Mouse (Mus musculus) adrenal gland, postnatal 10 days (tissue): ENCODE data around the gene Igsf9b. TPM values are rescaled to one million over a fixed set of nuclear protein-coding genes. Genes with fewer than 3 reads are reported as not detected.

Source experiments
- DNase-seq: peaks from one replicate; pipeline ENCODE4 v3.0.0; 2021; ENCODE audit warnings: mixed read lengths
- total RNA-seq, 2 experiments: library from RNA; stranded (reverse); gene quantifications; 2 replicates each; pipeline ENCODE4 v1.2.3; 2021

Gene Igsf9b
- total RNA-seq, 2 experiments from 2014 or later, result 3.6 to 6.8 TPM

DNA sequence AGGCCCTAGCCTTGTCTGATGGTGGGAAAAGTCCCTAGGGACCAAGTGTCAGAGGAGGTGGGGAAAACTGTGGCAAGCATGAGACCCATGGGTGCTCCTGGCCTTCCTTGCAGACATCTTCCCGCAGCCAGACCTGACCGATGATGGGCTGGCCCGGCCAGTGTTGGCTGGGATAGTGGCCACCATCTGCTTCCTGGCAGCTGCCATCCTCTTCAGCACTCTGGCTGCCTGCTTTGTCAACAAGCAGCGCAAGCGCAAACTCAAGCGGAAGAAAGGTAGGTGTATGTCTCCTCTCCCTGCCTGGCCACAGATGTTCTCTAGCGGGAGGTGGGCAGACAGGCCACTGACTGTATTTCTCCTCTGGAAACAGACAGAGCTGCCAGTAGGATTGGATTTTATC, 32.5 kb downstream of the Igsf9b start:
- no peak for DNase-seq

DNA sequence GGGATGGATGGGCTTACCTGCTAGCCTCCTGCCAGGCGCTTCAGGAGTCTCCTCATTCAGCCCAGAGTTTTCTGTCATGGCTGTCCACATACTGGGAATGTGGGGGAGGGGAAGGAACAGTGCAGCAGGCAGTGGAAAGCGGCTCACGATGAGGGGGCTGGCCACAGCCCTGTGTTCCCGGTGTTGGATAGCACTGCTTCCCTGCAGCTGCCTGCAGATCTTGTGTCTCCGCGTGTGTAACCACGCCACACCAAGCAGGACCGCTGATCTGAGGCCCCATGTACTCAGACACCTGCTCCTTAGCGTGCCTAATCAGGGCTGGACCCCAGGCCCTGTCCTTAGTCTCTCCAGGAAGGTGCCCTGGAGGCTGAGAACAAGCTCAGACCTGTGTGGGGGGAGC, 35.9 kb downstream of the Igsf9b start:
- DNase-seq, result no peak

- DNase-seq, result no peak
Observed at GRCm38 (mm10) chr9:27336962-27337636, 38.1 kb downstream of the Igsf9b start.

DNA sequence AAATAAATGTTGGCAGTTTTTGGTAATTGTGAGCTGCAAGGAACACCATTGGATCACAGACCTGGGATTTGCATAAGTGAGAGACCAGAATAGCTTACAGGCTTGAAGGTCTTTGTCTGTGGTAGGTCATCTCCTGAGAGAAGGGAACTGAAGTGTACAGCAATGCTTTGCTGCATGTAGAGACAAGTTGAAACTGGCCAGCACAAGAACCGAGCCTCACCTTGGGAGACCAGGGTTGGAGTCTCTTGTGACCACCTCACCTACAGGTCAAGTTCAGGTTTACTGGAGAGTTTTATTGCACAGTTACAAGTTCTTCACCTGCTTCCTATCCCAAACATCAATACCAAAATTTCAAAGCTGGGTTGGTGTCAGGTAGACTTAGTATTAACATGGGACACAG, 40.2 kb downstream of the Igsf9b start:
- DNase-seq, result no peak

DNA sequence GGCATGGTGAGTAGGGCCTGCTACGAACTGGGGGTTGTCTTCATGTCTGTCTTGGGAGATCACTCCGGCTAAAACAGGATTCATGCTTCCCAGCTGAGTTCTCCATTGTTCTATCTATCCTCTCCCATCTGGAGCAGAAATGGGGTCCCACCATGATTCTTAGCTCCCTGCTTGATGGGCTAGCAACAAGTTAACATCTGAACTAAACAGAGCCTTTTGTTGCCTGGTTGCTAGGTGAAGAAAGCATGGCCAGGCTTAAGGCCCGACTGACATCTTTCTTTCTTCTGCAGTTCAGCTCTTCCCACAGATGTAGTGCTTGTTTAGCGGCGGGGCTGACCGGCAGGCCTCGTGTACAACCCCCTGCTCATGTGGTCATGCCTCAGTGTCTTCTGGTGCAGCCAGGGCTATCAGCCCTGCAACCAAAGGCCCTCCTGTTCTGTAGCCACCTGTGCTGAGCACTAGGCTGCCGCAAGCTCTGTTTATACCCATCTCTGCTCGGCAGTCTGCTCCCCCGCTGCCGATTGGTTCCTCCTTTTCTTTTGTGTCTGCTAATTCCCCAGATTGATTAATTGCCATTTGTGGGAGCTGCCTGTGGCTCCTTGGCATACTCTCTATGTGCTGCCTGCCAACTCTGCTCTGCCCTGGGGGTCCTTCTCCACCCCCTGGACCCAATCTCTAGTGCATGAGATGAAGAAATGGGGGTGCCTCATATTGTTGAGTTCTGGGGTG, 47.7 kb downstream of the Igsf9b start:
- no peak for DNase-seq

DNA sequence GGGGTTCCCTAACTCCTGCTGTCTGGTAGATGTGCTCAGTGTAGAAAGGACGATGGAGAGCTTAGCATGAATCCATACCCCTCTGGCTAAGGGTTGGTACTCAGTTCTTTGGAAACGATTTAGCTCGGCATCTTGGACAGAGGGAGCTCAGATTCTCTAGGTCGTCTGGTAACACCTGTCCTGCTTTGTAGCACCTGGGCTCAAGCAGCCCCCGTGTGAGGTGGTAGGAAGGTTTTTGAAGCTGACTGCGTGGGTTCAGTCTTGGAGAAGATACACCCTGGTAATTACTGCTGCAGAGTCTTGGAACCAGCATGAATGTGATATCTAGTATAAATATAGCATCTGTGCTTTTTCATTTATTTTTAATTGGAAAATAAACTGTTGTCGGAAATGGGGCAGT, 54.1 kb downstream of the Igsf9b start:
- no peak for DNase-seq

- no peak for DNase-seq
Observed at GRCm38 (mm10) chr9:27357893-27358292, 58.9 kb downstream of the Igsf9b start.

GRCm38 (mm10) chr9:27367231-27367630, 68.2 kb downstream of the Igsf9b start:
- no peak for DNase-seq

DNA sequence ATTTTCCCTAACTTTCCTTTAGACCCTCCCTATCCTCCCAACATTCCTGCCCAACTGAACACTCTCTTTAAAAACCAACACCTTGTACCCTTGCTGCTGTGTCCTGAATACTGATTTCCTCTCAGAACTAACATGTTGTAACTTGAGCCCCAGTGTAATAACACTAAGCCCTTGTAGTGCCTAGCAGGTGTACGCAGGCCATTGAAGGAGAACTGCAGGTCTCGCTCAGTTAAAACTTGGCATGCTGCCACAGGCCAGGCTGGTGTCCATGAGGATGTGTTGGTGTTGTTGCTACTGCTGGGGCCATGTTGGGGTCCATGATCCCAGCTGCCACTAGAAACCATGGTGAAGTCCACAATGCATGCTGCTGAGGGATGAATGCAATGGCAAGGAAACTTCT, 70.1 kb downstream of the Igsf9b start:
- DNase-seq, result no peak

DNA sequence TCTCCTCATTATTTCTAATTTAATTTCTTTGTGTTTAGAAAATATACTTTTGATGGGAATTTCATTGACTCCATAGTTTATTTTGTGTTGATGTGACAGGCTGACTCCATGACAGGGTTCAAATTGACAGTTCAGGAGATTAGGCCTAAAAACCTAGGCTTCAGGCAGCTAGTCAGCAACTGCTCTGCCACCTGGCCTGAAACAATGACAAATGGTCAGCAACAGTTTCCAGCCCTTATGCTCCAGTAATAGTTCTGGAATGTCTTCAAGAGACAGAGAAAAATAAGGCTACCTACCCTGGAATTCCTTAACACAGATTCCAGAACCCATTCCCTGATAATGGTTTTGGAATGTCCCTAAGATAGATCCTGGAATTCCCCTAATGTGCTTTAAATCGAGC, 76.7 kb downstream of the Igsf9b start:
- no peak for DNase-seq

- DNase-seq, result no peak
Observed at GRCm38 (mm10) chr9:27386951-27387350, 87.9 kb downstream of the Igsf9b start.

DNA sequence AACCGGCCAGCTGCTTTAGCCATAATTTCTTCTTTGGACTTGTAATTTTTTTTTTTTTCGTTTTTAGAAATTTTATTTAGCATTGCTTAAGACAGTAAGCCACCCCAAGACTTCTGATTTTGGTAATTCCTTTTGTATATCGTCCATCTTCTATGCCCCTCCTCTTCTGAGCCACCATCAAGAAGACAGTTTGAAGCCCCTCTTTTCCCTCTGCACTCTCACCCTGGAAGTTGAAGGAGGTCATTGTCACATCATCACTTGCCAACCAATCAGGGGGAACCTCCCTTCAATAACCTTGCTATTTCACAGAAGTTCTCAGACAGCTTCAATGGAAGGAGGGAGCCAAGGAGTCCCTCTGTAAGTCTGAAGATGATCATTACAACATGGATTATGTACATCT, 97.5 kb downstream of the Igsf9b start, which contains the start of gene Spata19:
Spata19 (plus strand) TSS at position 301 of the 400 bp plus-strand sequence.
- no peak for DNase-seq

DNA sequence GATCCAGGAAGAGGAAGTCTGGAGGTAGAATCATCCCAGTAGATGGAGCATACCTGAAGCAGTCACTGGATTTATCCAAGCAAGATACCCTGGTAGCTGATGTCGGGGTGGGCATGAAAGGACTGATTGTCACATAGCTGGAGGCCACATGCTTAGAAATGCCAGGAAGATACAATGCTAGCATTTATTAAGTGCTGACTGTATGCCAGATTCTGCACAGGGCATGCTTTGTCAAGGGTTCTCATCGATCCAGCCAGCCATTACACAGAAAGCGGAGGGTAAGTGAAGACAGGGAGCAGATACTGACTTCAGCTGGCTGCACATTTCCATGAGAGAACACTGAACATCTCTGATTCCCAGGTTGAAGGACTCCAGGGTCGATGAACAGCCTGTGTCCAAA, 102.2 kb downstream of the Igsf9b start:
- DNase-seq, result no peak

Other genes with a start within 250 kb of the Igsf9b start
- 10 to 100 TPM; 31.2 to 35.0 TPM for gene Jam3, start 143.8 kb upstream of the Igsf9b start, total RNA-seq
- not detected for gene Spata19, start 97.6 kb downstream of the Igsf9b start, total RNA-seq